Mouse (Mus musculus) heart, embryonic 11.5 days (tissue): ENCODE measurements around the gene Kcnd3. TPM values are rescaled to one million over a fixed set of nuclear protein-coding genes. Genes with fewer than 3 reads are reported as not detected.
A peak's percentile ranks its signal among the peaks of the same experiment; 100 is the strongest.

Experiments
- ATAC-seq: fragments of 200-750 bp; cut with Nextera tagmentation; replicated peaks from 2 replicates; pipeline ENCODE4 v1.8.0; 2017; ENCODE audit warnings: moderate library complexity; ENCODE audit not compliant: insufficient number of reproducible peaks, low FRiP score, low TSS enrichment
- H3K27ac ChIP-seq: fragments of 300-500 bp; sonication (generic); 2 replicates; pipeline ENCODE4 v1.5.1; 2014; ENCODE audit warnings: mild to moderate bottlenecking, low read depth, low read length
- H3K27me3 ChIP-seq: fragments of 300-500 bp; sonication (generic); 2 replicates; pipeline ENCODE4 v1.6.1; 2014; ENCODE audit warnings: mild to moderate bottlenecking, low read length, mixed read lengths; ENCODE audit not compliant: control insufficient read depth, insufficient read depth
- H3K36me3 ChIP-seq: fragments of 300-500 bp; sonication (generic); 2 replicates; pipeline ENCODE4 v1.6.1; 2014; ENCODE audit warnings: mild to moderate bottlenecking, low read length, moderate library complexity, mixed read lengths; ENCODE audit not compliant: control insufficient read depth, insufficient read depth
- H3K4me1 ChIP-seq: fragments of 300-500 bp; sonication (generic); 2 replicates; pipeline ENCODE4 v1.6.1; 2014; ENCODE audit warnings: low read length; ENCODE audit not compliant: control insufficient read depth, insufficient read depth
- H3K4me2 ChIP-seq: fragments of 300-500 bp; sonication (generic); 2 replicates; pipeline ENCODE4 v1.6.1; 2014; ENCODE audit warnings: mild to moderate bottlenecking, moderate library complexity
- H3K4me3 ChIP-seq: fragments of 300-500 bp; sonication (generic); 2 replicates; pipeline ENCODE4 v1.5.1; 2014; ENCODE audit warnings: low read depth, low read length
- H3K9ac ChIP-seq: fragments of 300-500 bp; sonication (generic); 2 replicates; pipeline ENCODE4 v1.6.1; 2014; ENCODE audit warnings: mild to moderate bottlenecking, low read depth, low read length, moderate library complexity
- H3K9me3 ChIP-seq: fragments of 300-500 bp; sonication (generic); replicated peaks from 2 replicates; pipeline ENCODE4 v1.6.1; 2016; ENCODE audit warnings: low read length; ENCODE audit not compliant: control insufficient read depth
- WGBS: fragments of 180-500 bp; shearing (Covaris S2); extraction: QIAGEN DNeasy Blood & Tissue Kit; methylation state at CpG from one replicate; pipeline ENCODE4 v1.1.7; 2014; ENCODE audit not compliant: insufficient replicate concordance; 5-methylcytosine and 5-hydroxymethylcytosine counted together
- polyA plus RNA-seq: library from polyadenylated mRNA; unstranded; fragments of >200 nt; fragmentation: Nextera tagmentation; extraction: Ambion mirVana; gene quantifications from 2 replicates; pipeline ENCODE4 v1.2.1, GENCODE M21; 2014

Kcnd3 gene
- polyA plus RNA-seq, 1 experiment from 2014 or later: 0.56 TPM

DNA sequence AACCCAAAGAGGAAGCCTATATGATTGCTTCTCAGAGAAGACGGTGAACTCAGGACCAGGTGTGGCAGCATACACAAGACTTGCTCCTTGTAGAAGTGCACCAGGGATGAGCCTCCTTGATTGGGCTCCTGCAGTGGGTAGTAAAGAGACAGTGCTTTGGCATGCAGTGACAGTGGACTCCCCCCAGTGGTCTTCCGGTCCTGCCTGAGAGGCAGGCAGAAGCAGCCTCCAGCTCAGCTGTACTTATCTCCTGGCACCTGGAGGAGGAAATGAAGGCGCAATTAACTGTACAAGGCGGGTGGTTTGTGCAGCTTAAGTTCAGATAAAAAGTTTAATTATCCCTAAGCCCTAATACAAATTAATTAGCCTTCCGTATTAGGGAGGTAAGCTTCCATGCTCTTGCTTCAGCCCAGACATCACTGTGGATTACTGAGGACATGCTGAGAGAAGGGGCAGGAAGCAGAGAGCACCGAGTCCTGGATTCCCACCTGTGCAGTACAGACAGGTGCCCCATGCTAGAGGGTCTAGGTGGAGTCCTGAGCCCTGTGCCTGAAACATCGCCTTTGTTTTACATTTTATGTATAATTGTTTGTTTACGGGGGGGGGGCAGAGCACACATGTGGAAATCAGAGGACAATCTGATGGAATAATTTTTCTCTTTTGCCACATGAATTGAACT is 196.9 kb downstream of the Kcnd3 start:
- H3K4me1 ChIP-seq: peaks cover 2% of the 10 kb centered on the region; the same call in 1 of the 2 replicates
- ATAC-seq: no peak
- no peaks in the 10 kb centered on the region for H3K36me3 ChIP-seq
- H3K4me2 ChIP-seq: no peak overlapping the region
- no peak overlapping the region for H3K9ac ChIP-seq
- no peak overlapping the region for H3K4me3 ChIP-seq
- H3K9me3 ChIP-seq: no peaks in the 10 kb centered on the region
- no peaks in the 10 kb centered on the region for H3K27me3 ChIP-seq
- 58% methylated on average over 8 of the region's 8 CpGs for WGBS
- no peak overlapping the region for H3K27ac ChIP-seq

DNA sequence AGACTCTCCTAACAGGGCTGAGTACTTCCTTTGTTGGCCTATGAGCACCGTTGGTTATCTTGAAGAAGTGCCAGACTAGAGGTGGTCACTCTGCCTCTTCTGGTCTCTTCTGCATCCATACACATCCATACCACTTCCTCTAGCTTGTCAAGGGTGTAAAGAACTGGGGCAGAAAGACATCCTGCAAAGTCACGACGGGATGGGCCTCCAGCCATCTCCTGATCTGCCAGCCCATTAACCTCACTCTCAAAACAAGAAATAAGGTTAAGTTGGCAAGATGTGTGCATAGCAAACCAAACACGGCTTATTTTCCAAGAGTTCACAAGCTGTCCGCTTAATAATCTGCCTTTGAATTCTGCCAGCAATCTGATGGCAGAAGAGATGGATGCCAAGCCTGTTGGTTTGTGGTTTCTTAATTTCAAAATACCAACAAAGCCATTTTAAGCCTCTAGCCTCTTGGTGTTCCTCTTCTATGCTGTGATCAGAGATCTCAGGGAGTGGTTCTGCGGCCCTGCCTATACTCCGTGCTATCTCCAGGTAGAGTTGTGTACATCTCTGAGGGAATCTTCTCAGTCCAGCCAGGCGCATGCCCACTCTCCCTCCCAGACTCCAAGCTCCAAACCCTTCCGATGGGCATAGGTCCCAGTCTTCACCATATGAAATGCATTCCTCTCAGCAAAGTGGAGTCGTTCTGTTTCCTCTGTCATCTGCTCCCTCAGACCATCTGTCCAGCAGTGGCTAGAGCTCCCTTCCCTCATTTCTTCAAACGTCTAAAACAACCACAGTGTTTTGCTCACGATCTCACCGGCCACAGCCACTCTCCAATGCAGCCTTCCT is 201.6 kb downstream of the Kcnd3 start:
- WGBS: 80% methylated on average over 13 of the region's 13 CpGs
- no peak overlapping the region for H3K9ac ChIP-seq
- 0 out of 2 replicates have a peak, but pooled peaks cover 3% of the 10 kb centered on the region for H3K9me3 ChIP-seq
- H3K36me3 ChIP-seq: no peaks in the 10 kb centered on the region
- no peak for ATAC-seq
- 0 out of 2 replicates have a peak, but pooled peaks cover 2% of the 10 kb centered on the region for H3K4me1 ChIP-seq
- H3K4me3 ChIP-seq: no peak overlapping the region
- no peak overlapping the region for H3K27ac ChIP-seq
- H3K27me3 ChIP-seq: no peaks in the 10 kb centered on the region
- H3K4me2 ChIP-seq: no peak overlapping the region

DNA sequence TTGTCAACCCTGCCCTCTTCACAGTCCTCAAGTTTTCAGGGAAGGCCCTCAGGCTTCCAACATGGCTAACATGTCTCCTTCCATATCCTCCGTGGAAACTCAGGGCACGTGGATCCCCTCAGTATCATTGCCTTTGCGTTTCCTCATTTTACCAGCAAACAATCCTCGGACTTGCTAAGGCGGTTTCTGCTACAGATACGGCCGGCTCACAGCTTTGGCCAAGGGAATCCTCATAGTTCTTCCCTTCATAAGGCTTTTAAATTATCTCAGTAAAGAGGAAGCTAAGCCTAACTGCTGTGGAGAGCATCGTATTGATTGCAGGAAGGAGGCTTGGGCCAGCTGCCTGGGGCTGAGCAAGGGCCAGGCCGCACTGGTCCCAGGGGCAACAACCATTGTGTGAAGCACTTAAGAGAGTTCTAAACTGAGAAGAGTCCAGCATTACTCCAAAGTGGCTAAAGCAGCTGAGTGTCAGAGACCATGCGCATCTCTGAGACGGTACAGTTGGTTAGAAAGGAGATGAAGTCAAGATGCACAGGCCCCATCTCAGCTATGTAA is 203.0 kb downstream of the Kcnd3 start:
- H3K27ac ChIP-seq: no peak overlapping the region
- H3K4me2 ChIP-seq: no peak overlapping the region
- H3K9ac ChIP-seq: no peak overlapping the region
- no peaks in the 10 kb centered on the region for H3K4me1 ChIP-seq
- 85% methylated on average over 11 of the region's 11 CpGs for WGBS
- no peaks in the 10 kb centered on the region for H3K27me3 ChIP-seq
- ATAC-seq: no peak
- 0 out of 2 replicates have a peak, but pooled peaks cover 3% of the 10 kb centered on the region for H3K9me3 ChIP-seq
- H3K4me3 ChIP-seq: no peak overlapping the region
- H3K36me3 ChIP-seq: no peaks in the 10 kb centered on the region

DNA sequence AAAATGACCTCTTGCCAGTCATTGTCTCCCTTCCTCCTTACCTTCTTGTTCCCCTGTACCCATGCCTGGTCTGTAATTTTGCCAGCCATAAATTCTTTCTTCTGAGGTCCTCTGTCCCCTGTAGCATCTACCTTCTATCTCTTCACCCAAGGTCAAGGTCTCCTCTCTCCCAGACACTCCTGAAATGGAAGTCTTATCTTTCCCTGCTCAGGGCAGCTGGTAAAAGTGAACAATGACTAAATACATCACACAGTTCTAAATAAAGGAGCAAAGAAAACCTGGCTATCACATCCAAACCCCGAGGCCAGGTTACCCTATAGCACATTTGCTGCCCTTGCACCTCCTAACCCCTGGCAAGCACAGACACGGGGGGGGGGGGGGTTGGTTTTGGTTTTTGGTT is 208.4 kb downstream of the Kcnd3 start:
- Histone ChIP-seq H3K27ac (0 out of 2 replicates have a peak overlapping the region, but pooled peaks have one; percentile 37), H3K4me2 (no peak overlapping the region), H3K9ac (no peak overlapping the region), H3K27me3 (no peaks in the 10 kb centered on the region), H3K36me3 (no peaks in the 10 kb centered on the region), H3K4me1 (peaks cover 10% of the 10 kb centered on the region; the same call in 1 of the 2 replicates), H3K4me3 (no peak overlapping the region), H3K9me3 (0 out of 2 replicates have a peak, but pooled peaks cover 3% of the 10 kb centered on the region)
- 26% methylated on average over 2 of the region's 2 CpGs for WGBS
- ATAC-seq: no peak

DNA sequence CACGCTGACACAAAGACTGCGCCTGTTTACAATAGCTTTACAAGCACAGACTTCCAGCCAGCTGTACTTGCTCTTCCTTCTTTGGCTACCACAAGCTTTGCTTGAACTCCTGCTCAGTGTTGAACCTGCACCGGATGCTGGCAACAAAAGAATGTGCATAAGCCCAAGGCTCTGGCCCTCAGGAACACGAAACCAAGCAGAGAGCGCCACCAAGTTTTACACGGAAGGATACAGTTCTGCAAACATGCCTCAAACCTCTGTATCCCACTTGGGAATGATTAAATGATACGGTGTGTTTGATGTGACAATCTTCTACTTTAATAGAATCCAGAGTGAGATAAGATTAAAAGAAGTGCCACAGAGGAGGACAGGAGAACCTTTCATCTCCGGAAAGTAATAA is 210.9 kb downstream of the Kcnd3 start:
- no peak overlapping the region for H3K4me2 ChIP-seq
- 72% methylated on average over 8 of the region's 8 CpGs for WGBS

DNA sequence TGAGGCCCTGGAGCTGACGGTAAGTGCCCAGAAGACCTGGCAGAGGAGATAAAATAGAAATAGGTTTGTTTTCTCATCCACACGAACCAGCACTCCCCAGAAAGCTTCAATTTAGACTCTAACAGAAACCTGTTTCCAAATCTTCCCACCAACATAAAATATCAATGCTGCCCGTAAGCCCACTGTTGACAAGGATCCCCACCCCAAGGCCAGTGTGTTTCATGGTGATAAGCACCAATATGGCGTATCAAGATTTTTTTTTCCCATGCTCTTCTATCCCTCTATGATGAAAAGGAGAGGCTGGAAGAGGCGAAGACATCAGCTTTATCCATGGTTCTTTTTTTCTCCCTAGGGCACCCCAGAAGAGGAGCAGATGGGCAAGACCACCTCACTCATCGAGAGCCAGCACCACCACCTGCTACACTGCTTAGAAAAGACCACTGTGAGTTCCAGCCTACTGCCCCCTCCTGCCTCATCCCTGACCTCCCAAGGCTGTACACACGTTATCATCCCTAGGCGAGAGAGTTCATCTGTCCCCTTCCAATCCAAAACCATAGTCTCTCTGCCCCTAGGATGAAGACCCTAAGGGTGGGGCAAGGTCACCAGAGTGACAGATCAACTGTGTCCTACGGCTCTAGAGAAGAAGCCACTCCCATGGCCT is 213.1 kb downstream of the Kcnd3 start:
- no peaks in the 10 kb centered on the region for H3K9me3 ChIP-seq
- ATAC-seq: no peak
- peaks cover 10% of the 10 kb centered on the region; the same call in 1 of the 2 replicates for H3K4me1 ChIP-seq
- no peak overlapping the region for H3K4me3 ChIP-seq
- H3K9ac ChIP-seq: no peak overlapping the region
- no peak overlapping the region for H3K4me2 ChIP-seq
- no peaks in the 10 kb centered on the region for H3K27me3 ChIP-seq
- H3K36me3 ChIP-seq: no peaks in the 10 kb centered on the region
- H3K27ac ChIP-seq: no peak overlapping the region
- 76% methylated on average over 9 of the region's 9 CpGs for WGBS

More for the DNA sequence above, 210.9 kb downstream of the Kcnd3 start:
- Histone ChIP-seq H3K4me3 (no peak overlapping the region), H3K9ac (no peak overlapping the region), H3K27me3 (no peaks in the 10 kb centered on the region), H3K36me3 (no peaks in the 10 kb centered on the region), H3K9me3 (no peaks in the 10 kb centered on the region), H3K4me1 (peaks cover 10% of the 10 kb centered on the region; the same call in 1 of the 2 replicates), H3K27ac (no peak overlapping the region)
- ATAC-seq: no peak

DNA sequence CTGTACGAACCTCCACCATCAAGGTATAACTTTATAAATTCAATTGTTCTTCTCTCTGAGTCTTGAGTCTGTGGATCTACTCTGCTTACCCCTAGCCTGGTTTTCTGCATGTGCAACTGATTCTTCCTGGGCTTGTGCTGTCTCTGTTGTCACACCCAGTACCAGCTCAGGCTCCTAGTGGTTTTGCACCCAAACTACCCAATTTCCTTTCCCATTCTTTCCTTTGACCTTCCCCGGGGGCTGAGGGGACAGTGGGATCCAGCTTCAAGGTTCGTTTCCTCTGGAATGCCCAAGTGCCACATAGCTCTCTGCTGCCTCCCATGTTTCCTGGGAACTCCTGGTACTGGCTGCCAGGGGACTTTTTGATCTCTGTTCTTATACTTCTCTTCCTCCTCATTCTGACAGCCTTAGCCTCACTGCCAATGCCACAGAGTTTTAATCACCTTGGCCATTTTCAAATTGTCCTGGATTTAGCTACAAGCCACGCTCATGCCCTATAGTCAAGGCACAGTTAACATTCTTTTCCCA is 214.9 kb downstream of the Kcnd3 start:
- ATAC-seq: no peak
- H3K36me3 ChIP-seq: no peaks in the 10 kb centered on the region
- H3K4me3 ChIP-seq: no peak overlapping the region
- H3K27ac ChIP-seq: no peak overlapping the region
- 60% methylated on average over 4 of the region's 4 CpGs for WGBS
- H3K4me1 ChIP-seq: no peaks in the 10 kb centered on the region
- H3K4me2 ChIP-seq: no peak overlapping the region
- no peaks in the 10 kb centered on the region for H3K27me3 ChIP-seq
- H3K9ac ChIP-seq: no peak overlapping the region
- no peaks in the 10 kb centered on the region for H3K9me3 ChIP-seq

DNA sequence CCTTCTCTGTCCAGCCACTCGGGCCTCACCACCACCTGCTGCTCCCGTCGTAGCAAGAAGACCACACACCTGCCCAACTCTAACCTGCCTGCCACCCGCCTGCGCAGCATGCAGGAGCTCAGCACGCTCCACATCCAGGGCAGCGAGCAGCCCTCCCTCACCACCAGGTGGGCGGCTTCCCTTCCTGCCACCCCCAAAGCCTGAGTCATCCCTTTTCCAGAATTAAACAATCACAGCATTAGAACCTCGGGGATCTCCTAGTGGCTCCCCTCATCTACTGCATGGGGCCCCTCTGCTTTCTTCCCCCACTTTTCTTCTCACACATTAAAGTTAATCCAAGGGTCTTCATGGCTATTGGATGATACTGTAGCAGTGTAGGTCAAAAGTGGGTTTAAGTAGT is 216.0 kb downstream of the Kcnd3 start:
- no peaks in the 10 kb centered on the region for H3K36me3 ChIP-seq
- no peak overlapping the region for H3K4me3 ChIP-seq
- ATAC-seq: no peak

More for the DNA sequence above, 216.0 kb downstream of the Kcnd3 start:
- no peaks in the 10 kb centered on the region for H3K9me3 ChIP-seq
- H3K9ac ChIP-seq: no peak overlapping the region
- no peaks in the 10 kb centered on the region for H3K27me3 ChIP-seq
- no peak overlapping the region for H3K27ac ChIP-seq
- H3K4me1 ChIP-seq: no peaks in the 10 kb centered on the region
- WGBS: 51% methylated on average over 9 of the region's 9 CpGs
- no peak overlapping the region for H3K4me2 ChIP-seq
